Mouse (Mus musculus): ENCODE measurements around the gene Washc2.

GRCm38 (mm10) chr6:116228785-116229525, 21.1 kb downstream of the Washc2 start:
- TF ChIP-seq POLR2A (IDR thresholded peaks at IDR 0.05; ENCODE audit: extremely low read depth, insufficient read depth, low read length) (no peak), CTCF (IDR thresholded peaks at IDR 0.05; ENCODE audit: extremely low read depth, insufficient read depth, low read length) (peak; percentile 93)
